Mouse (Mus musculus): ENCODE results near the gene Cirbp.

DNA sequence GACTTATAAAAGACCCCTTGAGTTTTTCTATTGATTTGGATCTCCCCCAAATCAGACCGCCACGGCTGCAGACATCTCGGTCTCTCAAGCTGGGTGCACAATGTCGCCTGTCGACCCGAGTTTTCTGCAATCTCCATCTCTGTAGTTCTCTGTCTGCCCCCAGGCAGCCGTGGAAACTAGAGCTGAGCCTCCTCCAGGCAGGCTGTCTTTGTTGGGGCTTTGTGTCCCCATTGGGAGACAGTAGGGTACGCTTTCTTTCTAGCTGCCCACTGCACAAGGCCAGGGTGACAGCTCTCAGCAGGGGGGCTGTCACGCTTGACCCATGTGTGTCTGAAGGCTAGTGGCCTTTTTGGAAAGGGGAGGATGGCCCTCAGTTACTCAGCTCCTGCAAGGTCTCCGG lies 41.9 kb downstream of the Cirbp start:
- no peak for TF ChIP-seq CTCF (conservative IDR thresholded peaks at IDR 0.05; ENCODE audit: low read length)
- no peak for TF ChIP-seq POU5F1 (IDR thresholded peaks at IDR 0.05; ENCODE audit: borderline replicate concordance, low read length)
- no peak for TF ChIP-seq NANOG (IDR thresholded peaks at IDR 0.05; ENCODE audit: borderline replicate concordance, low read length)

Measured in E14TG2a.4 (cell line).